Mouse (Mus musculus) ES-E14 (cell line): ENCODE measurements around the gene Ppm1d. TPM values are rescaled to one million over a fixed set of nuclear protein-coding genes. Genes with fewer than 3 reads are reported as not detected.
A peak's percentile ranks its signal among the peaks of the same experiment; 100 is the strongest.

ENCODE experiments used
- DNase-seq: peaks from one replicate; pipeline ENCODE4 v3.0.0-alpha.2; 2013; ENCODE audit warnings: low read depth, low spot score
- H3K27ac ChIP-seq: 2 replicates; pipeline ENCODE4 v1.5.1; 2012; ENCODE audit warnings: low read depth, mild to moderate bottlenecking, low read length, moderate library complexity, mixed read lengths; ENCODE audit not compliant: poor library complexity, insufficient read depth, severe bottlenecking
- H3K36me3 ChIP-seq: 2 replicates; pipeline ENCODE4 v1.6.1; 2012; ENCODE audit warnings: mild to moderate bottlenecking, low read length, moderate library complexity, mixed read lengths; ENCODE audit not compliant: control insufficient read depth, poor library complexity, insufficient read depth, severe bottlenecking
- H3K4me1 ChIP-seq, 2 experiments: fragments of 150-350 bp in 1 of 2; sonication (generic) in 1 of 2; 2 replicates each; pipeline ENCODE4 v1.6.1; 2012; ENCODE audit warnings: low read length in 2 of 2, mild to moderate bottlenecking in 1 of 2, mixed read lengths in 1 of 2; ENCODE audit not compliant: control insufficient read depth in 2 of 2, insufficient read depth in 2 of 2, poor library complexity in 1 of 2
- H3K4me3 ChIP-seq, 2 experiments: fragments of 150-350 bp in 1 of 2; sonication (generic) in 1 of 2; 2 replicates each; pipeline ENCODE4 v1.5.1; 2012; ENCODE audit warnings: low read length in 2 of 2, low read depth in 1 of 2, mild to moderate bottlenecking in 1 of 2, mixed read lengths in 1 of 2; ENCODE audit not compliant: insufficient read depth in 1 of 2, poor library complexity in 1 of 2, severe bottlenecking in 1 of 2
- H3K9ac ChIP-seq: 2 replicates; pipeline ENCODE4 v1.6.1; 2012; ENCODE audit warnings: low read depth, mild to moderate bottlenecking, low read length, mixed read lengths; ENCODE audit not compliant: poor library complexity, insufficient read depth, severe bottlenecking
- H3K9me3 ChIP-seq: fragments of 150-350 bp; sonication (generic); 2 replicates; pipeline ENCODE4 v1.6.1; 2012; ENCODE audit warnings: low read depth, mild to moderate bottlenecking, low read length; ENCODE audit not compliant: control insufficient read depth, insufficient read depth
- CHD2 ChIP-seq: IDR thresholded peaks from 2 replicates; pipeline ENCODE4 v1.6.1; 2014; ENCODE audit warnings: mild to moderate bottlenecking, low read depth, low read length, inconsistent platforms
- HCFC1 ChIP-seq: IDR thresholded peaks from 2 replicates; pipeline ENCODE4 v1.6.1; 2012; ENCODE audit warnings: low read length, inconsistent platforms, borderline replicate concordance; ENCODE audit not compliant: insufficient read depth
- MAFK ChIP-seq: IDR thresholded peaks from 2 replicates; pipeline ENCODE4 v1.6.1; 2014; ENCODE audit warnings: mild to moderate bottlenecking, low read depth, low read length, inconsistent platforms; ENCODE audit not compliant: insufficient read depth
- ZC3H11A ChIP-seq: IDR thresholded peaks from 2 replicates; pipeline ENCODE4 v1.6.1; 2012; ENCODE audit warnings: low read depth, mild to moderate bottlenecking, inconsistent platforms, low read length, borderline replicate concordance
- ZNF384 ChIP-seq: IDR thresholded peaks from 2 replicates; pipeline ENCODE4 v1.6.1; 2012; ENCODE audit warnings: low read depth, low read length, inconsistent platforms
- in situ Hi-C, 2 experiments: fragments of 600-800 bp; cut with MboI; formaldehyde crosslinking; loops; one replicate each; pipeline ENCODE4 v1.15.1; 2025; ENCODE audit warnings: low sequenced_read_pairs in 2 of 2, inconsistent platforms in 1 of 2; ENCODE audit not compliant: unreplicated experiment in 2 of 2
- total RNA-seq: library from RNA; depleted of rRNA; stranded (reverse); fragments of 300-350 nt; gene quantifications from 2 replicates; pipeline ENCODE4 v1.2.3, GENCODE M21; 2012

The Ppm1d gene
- total RNA-seq, 1 experiment: 18.2 TPM

GRCm38 (mm10) chr11:85353819-85354218 lies 42.8 kb downstream of the Ppm1d start:
- in situ Hi-C loops: no loop called here
- H3K36me3 ChIP-seq: 0 out of 2 replicates have a peak, but pooled peaks cover 6% of the 10 kb centered on the region
- no peak for TF ChIP-seq HCFC1
- no peak overlapping the region; the same call in 1 of the 2 replicates for H3K9ac ChIP-seq
- H3K4me1 ChIP-seq: 0 out of 4 replicates have a peak, but pooled peaks cover 0 to 2% of the 10 kb centered on the region in 2 experiments
- DNase-seq: no peak
- H3K4me3 ChIP-seq: peak overlapping the region; percentile 89 to 92
- H3K27ac ChIP-seq: no peak overlapping the region
- H3K9me3 ChIP-seq: no peaks in the 10 kb centered on the region

GRCm38 (mm10) chr11:85359641-85360040 lies 48.6 kb downstream of the Ppm1d start:
- peaks cover 0 to 2% of the 10 kb centered on the region in 2 experiments; a peak in 2 of 4 replicates for H3K4me1 ChIP-seq
- no peaks in the 10 kb centered on the region for H3K9me3 ChIP-seq
- in situ Hi-C loops: no loop called here
- TF ChIP-seq CHD2: no peak
- TF ChIP-seq HCFC1: no peak
- TF ChIP-seq ZC3H11A: no peak
- TF ChIP-seq ZNF384: no peak
- TF ChIP-seq MAFK: no peak
- H3K27ac ChIP-seq: no peak overlapping the region
- H3K36me3 ChIP-seq: peaks cover 16% of the 10 kb centered on the region; the same call in 1 of the 2 replicates
- DNase-seq: no peak
- no peak overlapping the region for H3K9ac ChIP-seq
- H3K4me3 ChIP-seq: no peak overlapping the region

- H3K4me1 ChIP-seq: peaks cover 0 to 2% of the 10 kb centered on the region in 2 experiments; a peak in 2 of 4 replicates
- TF ChIP-seq HCFC1: no peak
- no peak for TF ChIP-seq CHD2
- TF ChIP-seq MAFK: no peak
- no peak for TF ChIP-seq ZNF384
- TF ChIP-seq ZC3H11A: no peak
- H3K36me3 ChIP-seq: peaks cover 14% of the 10 kb centered on the region; the same call in 1 of the 2 replicates
- DNase-seq: peak; percentile 58
- H3K27ac ChIP-seq: peak overlapping the region; percentile 54; the same call in 1 of the 2 replicates
- H3K9me3 ChIP-seq: no peaks in the 10 kb centered on the region
- in situ Hi-C loops: no loop called here
- H3K9ac ChIP-seq: peak overlapping the region; percentile 3; the same call in 1 of the 2 replicates
- H3K4me3 ChIP-seq: no peak overlapping the region
These were observed 50.6 kb downstream of the Ppm1d start for GRCm38 (mm10) chr11:85361621-85362020.

GRCm38 (mm10) chr11:85366168-85366567 lies 55.1 kb downstream of the Ppm1d start:
- Histone ChIP-seq H3K9ac (no peak overlapping the region), H3K36me3 (peaks cover 3% of the 10 kb centered on the region; the same call in 1 of the 2 replicates), H3K27ac (no peak overlapping the region), H3K4me1 (no peaks in the 10 kb centered on the region; a peak in 1 of 4 replicates), H3K9me3 (no peaks in the 10 kb centered on the region), H3K4me3 (no peak overlapping the region)
- no peak for DNase-seq
- in situ Hi-C loops: no loop called here
- TF ChIP-seq ZC3H11A (no peak), HCFC1 (no peak), ZNF384 (no peak), MAFK (no peak), CHD2 (no peak)

- no peak overlapping the region for H3K4me3 ChIP-seq
- no peaks in the 10 kb centered on the region for H3K4me1 ChIP-seq
- no peaks in the 10 kb centered on the region for H3K9me3 ChIP-seq
- H3K27ac ChIP-seq: no peak overlapping the region
- TF ChIP-seq ZNF384 (no peak), HCFC1 (no peak), MAFK (no peak), CHD2 (no peak), ZC3H11A (no peak)
- in situ Hi-C loops: no loop called here
- H3K36me3 ChIP-seq: peaks cover 3% of the 10 kb centered on the region; the same call in 1 of the 2 replicates
- no peak for DNase-seq
- no peak overlapping the region for H3K9ac ChIP-seq
These were observed 56.8 kb downstream of the Ppm1d start for GRCm38 (mm10) chr11:85367823-85368222.
